Mouse (Mus musculus): Measurements from ENCODE around the gene Tmem274. TPM values are rescaled to one million over a fixed set of nuclear protein-coding genes. Genes with fewer than 3 reads are reported as not detected.

Gene Tmem274
- total RNA-seq, 2 experiments from 2014 or later = not detected

DNA sequence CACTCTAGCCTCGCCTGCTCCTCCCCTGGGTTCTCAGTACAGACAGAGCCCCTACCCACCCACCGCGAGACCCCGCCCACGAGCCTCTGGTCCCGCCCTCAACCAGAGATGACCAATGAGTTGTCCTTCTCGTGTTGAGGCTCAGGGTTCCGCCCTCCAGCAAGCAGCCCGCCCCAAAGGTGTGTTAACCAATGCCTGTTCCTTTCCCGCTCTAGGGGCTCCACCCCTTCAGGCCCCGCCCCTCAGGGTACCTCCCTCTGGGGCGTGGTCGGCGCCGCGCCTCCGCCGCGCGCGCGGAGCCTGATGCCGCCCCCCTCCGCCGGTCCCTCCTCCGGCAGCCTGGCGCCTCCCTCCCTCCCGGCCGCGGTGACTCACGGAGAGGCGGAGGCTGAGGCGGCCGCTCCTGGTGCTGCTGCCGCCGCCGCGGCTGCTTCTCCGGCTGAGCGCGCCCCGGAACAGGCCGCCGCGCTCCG is 40.7 kb downstream of the Tmem274 start, which contains the start of gene Ctnnbip1:
Gene Ctnnbip1 (plus strand): TSS at position 369 of the 473 bp plus-strand sequence.
- peak within 1 kb of the TSS; percentile 95 for H3K4me3 ChIP-seq
- intact Hi-C loops (cut with DNase I) = loop anchor here (5.0 kb wide), 1 partner anchor 219 kb away; the partner anchor contains the start of gene Tmem201

GRCm38 (mm10) chr4:149518351-149519220 is 41.4 kb downstream of the Tmem274 start:
- H3K4me3 ChIP-seq = peak overlapping the region; percentile 95
- DNase-seq = no peak
- no peak for TF ChIP-seq CTCF (IDR thresholded peaks at IDR 0.05)
- H3K27ac ChIP-seq = peak overlapping the region; percentile 88
- intact Hi-C loops (cut with DNase I) = loop anchor here (5.0 kb wide), 1 partner anchor 219 kb away; the partner anchor contains the start of gene Tmem201

More for the DNA sequence above, 40.7 kb downstream of the Tmem274 start, which contains the start of gene Ctnnbip1:
- H3K27ac ChIP-seq = peak within 1 kb of the TSS; percentile 88
- no peak for TF ChIP-seq CTCF (IDR thresholded peaks at IDR 0.05)
- DNase-seq = peak; percentile 98

DNA sequence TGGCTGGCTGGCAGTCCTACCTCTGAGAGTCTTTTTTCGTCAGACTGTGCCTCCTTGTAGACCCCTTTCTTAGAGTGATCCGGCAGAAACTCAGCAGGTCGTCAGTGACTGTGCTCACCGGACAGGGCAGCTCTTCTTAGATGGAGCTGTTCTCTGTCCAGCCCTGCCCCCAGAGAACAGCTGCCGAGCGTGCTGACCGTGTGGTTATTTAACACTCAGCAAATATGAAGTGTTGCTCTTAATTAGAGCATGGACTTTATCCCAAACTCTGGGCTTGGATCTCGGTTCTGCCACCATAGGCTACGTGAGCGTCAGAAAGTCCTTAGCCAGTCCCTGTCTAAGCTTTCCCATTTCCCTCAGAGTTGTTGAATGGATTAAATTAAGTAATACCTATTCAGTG is 44.1 kb downstream of the Tmem274 start:
- intact Hi-C loops (cut with DNase I) = no loop called here
- peak overlapping the region; percentile 88 for H3K27ac ChIP-seq
- H3K4me3 ChIP-seq = peak overlapping the region; percentile 95

GRCm38 (mm10) chr4:149523961-149524360 is 46.8 kb downstream of the Tmem274 start:
- Histone ChIP-seq H3K27ac (peak overlapping the region; percentile 88), H3K4me3 (no peak overlapping the region)
- no peak for TF ChIP-seq CTCF (IDR thresholded peaks at IDR 0.05)
- no peak for DNase-seq
- intact Hi-C loops (cut with DNase I) = no loop called here

More for the DNA sequence above, 44.1 kb downstream of the Tmem274 start:
- TF ChIP-seq CTCF (IDR thresholded peaks at IDR 0.05) = no peak
- DNase-seq = peak; percentile 69

GRCm38 (mm10) chr4:149525170-149525569 is 48.0 kb downstream of the Tmem274 start:
- no peak overlapping the region; the same call in 1 of the 2 replicates for H3K4me3 ChIP-seq
- no peak for DNase-seq
- intact Hi-C loops (cut with DNase I) = no loop called here
- peak overlapping the region; percentile 88 for H3K27ac ChIP-seq
- no peak for TF ChIP-seq CTCF (IDR thresholded peaks at IDR 0.05)

GRCm38 (mm10) chr4:149525811-149526210 is 48.6 kb downstream of the Tmem274 start:
- Histone ChIP-seq H3K4me3 (peak overlapping the region; percentile 54), H3K27ac (peak overlapping the region; percentile 88)
- TF ChIP-seq CTCF (IDR thresholded peaks at IDR 0.05) = no peak
- no peak for DNase-seq
- intact Hi-C loops (cut with DNase I) = no loop called here

DNA sequence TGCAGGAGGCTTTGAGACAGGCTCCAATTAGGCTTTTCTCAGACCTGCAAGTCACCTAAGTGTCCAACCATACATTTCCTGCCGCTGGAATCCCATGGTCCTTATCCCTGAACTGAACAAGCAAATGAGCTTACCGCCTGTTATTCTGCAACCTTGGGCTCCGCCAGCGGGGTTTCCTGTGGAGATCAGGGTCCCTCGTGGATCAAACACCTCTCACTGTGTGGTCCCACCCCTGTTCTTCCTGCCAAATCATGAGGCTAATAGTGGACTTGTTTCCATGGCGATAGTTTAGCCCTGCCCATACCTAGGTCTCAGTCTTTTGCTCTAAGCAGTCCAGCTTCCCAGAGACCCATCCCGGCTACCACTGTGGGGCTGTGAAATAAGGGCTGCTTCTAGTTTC is 49.2 kb downstream of the Tmem274 start:
- H3K27ac ChIP-seq = peak overlapping the region; percentile 88
- peak; percentile 58 for DNase-seq
- TF ChIP-seq CTCF (IDR thresholded peaks at IDR 0.05) = no peak
- H3K4me3 ChIP-seq = peak overlapping the region; percentile 54
- intact Hi-C loops (cut with DNase I) = no loop called here

- DNase-seq = no peak
- H3K4me3 ChIP-seq = peak overlapping the region; percentile 54
- intact Hi-C loops (cut with DNase I) = no loop called here
- no peak for TF ChIP-seq CTCF (IDR thresholded peaks at IDR 0.05)
- H3K27ac ChIP-seq = peak overlapping the region; percentile 88
These were observed 50.6 kb downstream of the Tmem274 start for GRCm38 (mm10) chr4:149527621-149528354.

DNA sequence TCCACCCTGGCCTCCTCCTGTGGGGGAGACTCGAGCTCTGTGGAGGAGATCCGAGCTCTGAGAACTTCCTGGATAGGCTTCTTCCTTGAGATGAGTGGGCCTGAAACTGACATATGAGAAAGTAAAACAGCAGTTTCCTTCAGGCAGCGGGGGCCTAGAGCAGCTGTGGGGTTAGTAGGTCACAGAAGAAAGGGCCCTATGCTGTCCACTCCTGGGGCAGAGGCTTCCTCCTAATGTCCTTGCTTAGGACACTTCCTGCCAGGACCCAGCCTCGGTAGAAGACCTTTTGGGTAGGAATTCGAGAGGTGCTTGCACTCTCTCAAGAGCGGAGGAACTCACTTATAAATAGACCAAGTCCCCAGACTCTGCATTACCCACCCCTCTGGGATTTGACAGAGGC is 52.5 kb downstream of the Tmem274 start:
- Histone ChIP-seq H3K27ac (peak overlapping the region; percentile 76), H3K4me3 (peak overlapping the region; percentile 13)
- intact Hi-C loops (cut with DNase I) = no loop called here
- no peak for TF ChIP-seq CTCF (IDR thresholded peaks at IDR 0.05)
- no peak for DNase-seq

Other genes starting within 250 kb of the Tmem274 start
- gene Kif1b, start 169.7 kb upstream of the Tmem274 start, total RNA-seq (2021) = 100 to 1,000 TPM; 256 to 358 TPM
- 10 to 100 TPM; 31.1 to 35.9 TPM for gene Ube4b, start 50.6 kb upstream of the Tmem274 start, total RNA-seq (2021)
- gene Rbp7, start 22.4 kb upstream of the Tmem274 start, total RNA-seq (2021) = 10 to 100 TPM in 1 of 2 experiments, 1 to 10 TPM in 1; 7.9 to 21.0 TPM
- gene Nmnat1, start 7.8 kb downstream of the Tmem274 start, total RNA-seq (2021) = 10 to 100 TPM; 30.0 to 32.7 TPM
- 10 to 100 TPM; 13.1 to 16.1 TPM for gene Lzic, start 7.9 kb downstream of the Tmem274 start, total RNA-seq (2021)
- 10 to 100 TPM; 19.0 to 21.4 TPM for gene Ctnnbip1, start 40.9 kb downstream of the Tmem274 start, total RNA-seq (2021)
- gene Clstn1, start 109.1 kb downstream of the Tmem274 start, total RNA-seq (2021) = 10 to 100 TPM; 24.0 to 38.2 TPM
- gene Pik3cd, start 225.2 kb downstream of the Tmem274 start, total RNA-seq (2021) = 1 to 10 TPM; 8.9 to 9.1 TPM

Data from gastrocnemius, adult 2 months (tissue).